13 mouse cellular contexts compared by ENCODE assay signal in the genomic region with DNA sequence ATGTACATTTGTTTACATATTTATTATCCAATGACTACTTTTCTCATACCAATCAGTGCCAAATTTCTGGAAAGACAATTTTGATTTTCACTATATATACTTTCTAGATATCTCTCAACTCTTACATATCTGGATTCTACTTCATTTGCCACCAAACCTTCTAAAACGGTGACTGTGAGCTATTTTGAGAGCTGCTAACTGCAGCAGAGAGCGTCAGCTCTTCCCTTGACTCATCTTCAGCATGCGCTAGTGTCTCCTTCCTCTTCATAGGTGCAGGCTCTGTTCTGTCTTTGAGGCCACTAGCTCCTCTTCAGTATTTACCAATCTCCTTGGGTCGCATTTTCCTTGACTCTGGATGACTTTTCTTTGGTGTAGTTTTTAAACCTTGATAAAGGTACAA.
"Had no signal": no experiment of that assay in that cellular context is flagged by ENCODE, and none has a peak within 500 bp of the region (broad histone marks: within the 10 kb centered on the region; RNA-seq: fewer than 3 reads in every experiment).

No protein-coding gene starts in this region.

- DNase-seq: gastrocnemius, adult 2 months; gastrocnemius, postnatal 10 days; gastrocnemius, postnatal 25 days; heart, adult 18-20 months; heart, postnatal 10 days; heart, postnatal 4 days; kidney, adult 18-20 months; kidney, adult 8-10 months; kidney, postnatal 10 days; kidney, postnatal 25 days; kidney, postnatal 4 days; liver; liver, embryonic 13.5 days had no signal
